Mouse (Mus musculus) layer of hippocampus, adult 18-20 months (tissue): ENCODE results near the gene 4930590J08Rik. TPM values are rescaled to one million over a fixed set of nuclear protein-coding genes. Genes with fewer than 3 reads are reported as not detected.

Experiments used
- DNase-seq, 2 experiments: peaks; one replicate each; pipeline ENCODE4 v3.0.0; 2022; ENCODE audit warnings: low spot score in 2 of 2
- total RNA-seq, 2 experiments: library from RNA; stranded (reverse); gene quantifications; 2 replicates each; pipeline ENCODE4 v1.2.3; 2021

The 4930590J08Rik gene
- total RNA-seq, 2 experiments from 2014 or later: 1.7 TPM

GRCm38 (mm10) chr6:91963429-91963828 lies 60.8 kb downstream of the 4930590J08Rik start:
- no peak for DNase-seq

- DNase-seq: no peak
Measured at GRCm38 (mm10) chr6:91965060-91965459, 62.5 kb downstream of the 4930590J08Rik start.

GRCm38 (mm10) chr6:91966006-91966405 lies 63.4 kb downstream of the 4930590J08Rik start:
- peak; percentile 2 to 23 for DNase-seq

- no peak for DNase-seq
Measured at GRCm38 (mm10) chr6:91972201-91972646, 69.6 kb downstream of the 4930590J08Rik start.

- DNase-seq: no peak
Measured at GRCm38 (mm10) chr6:91973972-91974371, 71.4 kb downstream of the 4930590J08Rik start.

GRCm38 (mm10) chr6:91978371-91979300 lies 76.0 kb downstream of the 4930590J08Rik start, which contains the start of gene Fgd5:
Fgd5 (plus strand) TSS chr6:91978878.
- DNase-seq: no peak

GRCm38 (mm10) chr6:91979301-91979996 lies 76.8 kb downstream of the 4930590J08Rik start:
- DNase-seq: no peak

GRCm38 (mm10) chr6:91980011-91980410 lies 77.4 kb downstream of the 4930590J08Rik start:
- DNase-seq: no peak

GRCm38 (mm10) chr6:91990101-91990500 lies 87.5 kb downstream of the 4930590J08Rik start:
- no peak for DNase-seq

- DNase-seq: no peak
Measured at GRCm38 (mm10) chr6:91992823-91993222, 90.2 kb downstream of the 4930590J08Rik start.

GRCm38 (mm10) chr6:91993795-91994505 lies 91.3 kb downstream of the 4930590J08Rik start:
- no peak for DNase-seq

- DNase-seq: no peak
Measured at GRCm38 (mm10) chr6:91996072-91996471, 93.5 kb downstream of the 4930590J08Rik start.

Other genes with a start within 250 kb of the 4930590J08Rik start
- gene Slc6a6, start 218.8 kb upstream of the 4930590J08Rik start, total RNA-seq: 100 to 1,000 TPM; 115 to 116 TPM
- 1 to 10 TPM; 7.0 to 8.6 TPM for gene Grip2, start 75.6 kb upstream of the 4930590J08Rik start, total RNA-seq
- 10 to 100 TPM; 21.4 to 22.5 TPM for gene Ccdc174, start 24.8 kb upstream of the 4930590J08Rik start, total RNA-seq
- 1 to 10 TPM; 4.4 to 4.7 TPM for gene Fgd5, start 76.1 kb downstream of the 4930590J08Rik start, total RNA-seq
- gene Nr2c2, start 188.6 kb downstream of the 4930590J08Rik start, total RNA-seq: 10 to 100 TPM; 82.1 to 88.0 TPM